Mouse (Mus musculus): ENCODE measurements at regions not wholly inside any gene's neighbourhood (a gene's known extent, or its start where the extent isn't known, plus 50 kb on each side); places are given as distances from the start of the nearest gene placed in this dataset.

GRCm38 (mm10) chr2:48407876-48408275 lies 406.0 kb upstream of the Acvr2a start:
- DNase-seq (ENCODE audit: low read depth): no peak

- no peak for DNase-seq (ENCODE audit: low read depth)
These were observed 404.0 kb upstream of the Acvr2a start for GRCm38 (mm10) chr2:48409876-48410275.

GRCm38 (mm10) chr2:48411392-48411791 lies 402.5 kb upstream of the Acvr2a start:
- no peak for DNase-seq (ENCODE audit: low read depth)

GRCm38 (mm10) chr2:48412683-48413440 lies 401.0 kb upstream of the Acvr2a start:
- no peak for DNase-seq (ENCODE audit: low read depth)

GRCm38 (mm10) chr2:48414596-48415481 lies 399.1 kb upstream of the Acvr2a start:
- DNase-seq (ENCODE audit: low read depth): no peak

GRCm38 (mm10) chr2:48416207-48416750 lies 397.6 kb upstream of the Acvr2a start:
- no peak for DNase-seq (ENCODE audit: low read depth)

GRCm38 (mm10) chr2:48417000-48417596 lies 396.8 kb upstream of the Acvr2a start:
- no peak for DNase-seq (ENCODE audit: low read depth)

GRCm38 (mm10) chr2:48420791-48421190 lies 393.1 kb upstream of the Acvr2a start:
- DNase-seq (ENCODE audit: low read depth): no peak

GRCm38 (mm10) chr2:48423861-48424442 lies 390.0 kb upstream of the Acvr2a start:
- no peak for DNase-seq (ENCODE audit: low read depth)

- no peak for DNase-seq (ENCODE audit: low read depth)
These were observed 389.3 kb upstream of the Acvr2a start for GRCm38 (mm10) chr2:48424562-48424961.

- no peak for DNase-seq (ENCODE audit: low read depth)
These were observed 388.5 kb upstream of the Acvr2a start for GRCm38 (mm10) chr2:48425200-48426090.

GRCm38 (mm10) chr2:48432545-48432944 lies 381.4 kb upstream of the Acvr2a start:
- no peak for DNase-seq (ENCODE audit: low read depth)

GRCm38 (mm10) chr2:48441296-48441990 lies 372.5 kb upstream of the Acvr2a start:
- DNase-seq (ENCODE audit: low read depth): no peak

GRCm38 (mm10) chr2:48441991-48442544 lies 371.8 kb upstream of the Acvr2a start:
- DNase-seq (ENCODE audit: low read depth): no peak

- DNase-seq (ENCODE audit: low read depth): no peak
These were observed 367.9 kb upstream of the Acvr2a start for GRCm38 (mm10) chr2:48445898-48446604.

- no peak for DNase-seq (ENCODE audit: low read depth)
These were observed 367.3 kb upstream of the Acvr2a start for GRCm38 (mm10) chr2:48446617-48447016.

- no peak for DNase-seq (ENCODE audit: low read depth)
These were observed 364.6 kb upstream of the Acvr2a start for GRCm38 (mm10) chr2:48449165-48449842.

- no peak for DNase-seq (ENCODE audit: low read depth)
These were observed 357.6 kb upstream of the Acvr2a start for GRCm38 (mm10) chr2:48456072-48457040.
